Mouse (Mus musculus) liver, embryonic 14.5 days (tissue): Measurements from ENCODE around the gene Atp5g1.

Experiments
- CTCF ChIP-seq: IDR thresholded peaks from 2 replicates; pipeline ENCODE4 v1.5.1; 2016; ENCODE audit warnings: antibody characterized with exemption, low read depth, control low read depth
- EP300 ChIP-seq: IDR thresholded peaks from 2 replicates; pipeline ENCODE4 v1.6.1; 2016; ENCODE audit warnings: antibody characterized with exemption, low read depth

GRCm38 (mm10) chr11:96108376-96108775 is 32.9 kb upstream of the Atp5g1 start:
- TF ChIP-seq CTCF: no peak
- no peak for TF ChIP-seq EP300
